Mouse (Mus musculus) liver, postnatal 0 days (tissue): Measurements from ENCODE around the gene Myh9.
"Not testable (repeated sequence)": the region's sequence is repeated elsewhere in the genome, so short reads cannot be mapped to it uniquely, and the experiment has no call there.

ENCODE experiments used
- CTCF ChIP-seq: sonication (generic); IDR thresholded peaks from 2 replicates; pipeline ENCODE4 v1.5.1; 2016; ENCODE audit warnings: antibody characterized with exemption, low read depth
- EP300 ChIP-seq: IDR thresholded peaks from 2 replicates; pipeline ENCODE4 v1.6.1; 2016; ENCODE audit warnings: antibody characterized with exemption, low read depth, mild to moderate bottlenecking

DNA sequence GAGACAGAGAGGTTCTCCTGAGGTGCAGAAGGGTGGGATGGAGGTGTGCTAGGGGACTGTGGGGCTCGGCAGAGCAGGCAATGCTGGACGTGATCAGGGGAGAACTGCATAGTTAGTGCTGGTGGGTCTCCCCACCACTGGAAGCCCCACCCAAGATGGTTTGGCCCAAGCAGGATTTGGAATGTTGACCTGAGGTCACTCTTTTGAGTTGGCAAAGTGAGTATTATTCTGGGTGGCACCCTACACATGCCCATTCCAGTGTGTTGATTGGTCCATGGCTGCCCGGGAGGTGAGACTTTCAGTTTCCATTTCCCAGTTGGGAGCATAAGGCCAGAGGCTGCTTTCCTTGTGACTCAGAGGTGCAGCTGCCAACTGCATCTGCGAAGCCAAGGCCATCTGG, 113.2 kb downstream of the Myh9 start, which contains the start of gene Apol9b:
- not testable (repeated sequence) for TF ChIP-seq CTCF, EP300
